ENCODE assay signal across 8 mouse cellular contexts in genomic region chr5:53213711-53214352, GRCm38 (mm10). TPM values are rescaled to one million over a fixed set of nuclear protein-coding genes. Genes with fewer than 3 reads are reported as not detected.
DNase-seq lines count a peak whose midpoint lies in the region; ATAC-seq lines count a peak whose summit lies in the region.

Sel1l3 (minus strand) TSS chr5:53213927.

- H3K27ac ChIP-seq in liver, embryonic 13.5 days = no peak within 1 kb of the TSS
- H3K27ac ChIP-seq in neural tube, embryonic 15.5 days (replicated peaks) = peak within 1 kb of the TSS; percentile 48

- H3K4me3 ChIP-seq in liver, embryonic 13.5 days (replicated peaks) = peak within 1 kb of the TSS; percentile 54
- peak within 1 kb of the TSS; percentile 63 for H3K4me3 ChIP-seq in neural tube, embryonic 15.5 days (replicated peaks)

- no peaks in the 10 kb centered on the region for H3K9me3 ChIP-seq in liver, embryonic 13.5 days (replicated peaks)
- no peaks in the 10 kb centered on the region for H3K9me3 ChIP-seq in neural tube, embryonic 15.5 days (replicated peaks)

- ATAC-seq in liver, embryonic 13.5 days (ENCODE audit: low read depth) = no peak
- ATAC-seq in neural tube, embryonic 15.5 days (ENCODE audit: low FRiP score) = peak; percentile 44
- no peak for ATAC-seq in inflammation-experienced regulatory T-cells, adult 6 months

- no peaks in the 10 kb centered on the region for H3K36me3 ChIP-seq in liver, embryonic 13.5 days
- no peaks in the 10 kb centered on the region for H3K36me3 ChIP-seq in neural tube, embryonic 15.5 days

- no peak within 1 kb of the TSS for H3K9ac ChIP-seq in liver, embryonic 13.5 days
- peak within 1 kb of the TSS; percentile 75 for H3K9ac ChIP-seq in neural tube, embryonic 15.5 days (replicated peaks)

- WGBS in liver, embryonic 13.5 days (ENCODE audit: insufficient replicate concordance) = 4% methylated on average over 25 of the region's 29 CpGs
- WGBS in neural tube, embryonic 15.5 days = 1% methylated on average over 24 of the region's 29 CpGs

- DNase-seq in right cerebral cortex, postnatal 10 days (ENCODE audit: low spot score in 2 of 2) = peak; percentile 64 to 66
- no peak for DNase-seq in right cerebral cortex, postnatal 25 days
- peak; percentile 83 to 85 for DNase-seq in cerebellum, postnatal 14 days
- DNase-seq in gastrocnemius, postnatal 36 days = no peak
- DNase-seq in kidney, adult 9 months = peak; percentile 64
- DNase-seq in liver, embryonic 13.5 days = no peak

- peaks cover 69% of the 10 kb centered on the region for H3K27me3 ChIP-seq in liver, embryonic 13.5 days
- 0 out of 2 replicates have a peak, but pooled peaks cover 6% of the 10 kb centered on the region for H3K27me3 ChIP-seq in neural tube, embryonic 15.5 days (replicated peaks)

- peaks cover 9% of the 10 kb centered on the region for H3K4me1 ChIP-seq in liver, embryonic 13.5 days (replicated peaks)
- peaks cover 35% of the 10 kb centered on the region for H3K4me1 ChIP-seq in neural tube, embryonic 15.5 days

- H3K4me2 ChIP-seq in liver, embryonic 13.5 days = peak within 1 kb of the TSS; percentile 71
- peak within 1 kb of the TSS; percentile 97 for H3K4me2 ChIP-seq in neural tube, embryonic 15.5 days

- intact Hi-C loops in gastrocnemius, postnatal 36 days (cut with DNase I) = loop anchor here (2.0 kb wide), 1 partner anchor 47 kb away; no protein-coding TSS in a partner anchor

RNA-seq across cellular contexts. Expression of gene Sel1l3, which starts in this region (rescaled TPM):
- 10 to 100 TPM; 64.7 to 76.9 TPM for total RNA-seq in gastrocnemius, postnatal 36 days (2021)
- polyA plus RNA-seq in liver, embryonic 13.5 days (2015; fragmentation: Nextera tagmentation; extraction: Ambion mirVana) = 0.05 and 0.15 TPM in 2 replicates
- polyA plus RNA-seq in neural tube, embryonic 15.5 days (2015; fragmentation: Nextera tagmentation; extraction: Ambion mirVana) = 4.4 and 5.9 TPM in 2 replicates
- polyA plus RNA-seq in inflammation-experienced regulatory T-cells, adult 6 months (2017; shearing (Covaris generic)) = under 1 TPM in 1 of 3 experiments, not detected in 2; 0.13 TPM

Comparison
In these comparisons a context has a peak if more than half of its experiments do, and no peak if none do; other contexts are left out.
1. DNase-seq: peak in right cerebral cortex, postnatal 10 days (2 of 2), cerebellum, postnatal 14 days (2 of 2) and kidney, adult 9 months (single experiment); none in right cerebral cortex, postnatal 25 days (single experiment), gastrocnemius, postnatal 36 days (0 of 2) and liver, embryonic 13.5 days (single experiment).